Mouse (Mus musculus) cerebellum, adult 18-20 months (tissue): Measurements from ENCODE around the gene Ypel2.

Experiments
- DNase-seq, 2 experiments: peaks; one replicate each; pipeline ENCODE4 v3.0.0; 2021

Gene Ypel2

DNA sequence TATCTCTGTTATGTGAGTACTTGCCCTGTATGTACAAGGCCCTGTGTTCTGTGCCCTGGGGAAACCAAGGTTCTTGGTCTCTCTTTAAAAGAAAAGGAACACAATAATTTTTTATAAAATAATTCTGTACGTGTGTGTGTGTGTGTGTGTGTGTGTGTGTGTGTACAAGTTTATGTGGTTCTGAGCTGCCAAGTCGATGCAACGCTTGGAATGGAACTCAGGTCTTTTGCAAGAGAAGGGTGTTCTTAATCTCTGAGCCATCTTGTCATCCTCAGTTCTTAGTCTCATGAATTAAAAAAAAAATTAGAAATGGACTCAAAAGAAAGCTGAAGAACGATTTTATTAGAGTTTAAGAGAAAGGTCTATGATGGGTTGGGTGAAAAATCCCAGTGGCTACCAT is 64.0 kb downstream of the Ypel2 start:
- no peak for DNase-seq

DNA sequence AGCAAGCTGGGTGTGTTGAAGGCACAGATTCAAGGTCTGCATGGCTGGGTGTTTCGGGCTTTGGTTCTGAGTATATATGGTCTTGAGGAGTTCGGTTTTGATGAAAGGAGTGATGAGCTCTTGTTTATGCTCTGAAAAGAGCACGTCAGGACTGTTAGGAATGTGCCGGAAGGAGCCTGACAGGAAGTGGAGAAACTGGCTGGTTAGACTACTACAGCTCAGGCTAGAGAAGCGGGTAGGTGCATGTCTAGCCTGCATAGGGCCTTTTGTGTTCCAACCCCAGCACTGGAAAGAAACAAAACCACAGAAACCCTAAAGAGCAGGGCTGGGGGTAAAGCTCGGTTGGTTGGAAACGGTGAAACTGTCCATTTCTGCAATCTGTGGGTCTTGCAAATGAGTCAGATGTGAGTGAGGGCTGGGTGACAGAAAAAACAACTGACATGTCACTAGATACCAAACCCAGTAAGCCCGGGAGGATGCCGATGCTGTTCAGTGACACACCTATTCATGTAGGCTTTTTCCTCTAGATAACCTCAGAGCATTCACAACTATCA is 68.3 kb downstream of the Ypel2 start:
- DNase-seq = no peak

DNA sequence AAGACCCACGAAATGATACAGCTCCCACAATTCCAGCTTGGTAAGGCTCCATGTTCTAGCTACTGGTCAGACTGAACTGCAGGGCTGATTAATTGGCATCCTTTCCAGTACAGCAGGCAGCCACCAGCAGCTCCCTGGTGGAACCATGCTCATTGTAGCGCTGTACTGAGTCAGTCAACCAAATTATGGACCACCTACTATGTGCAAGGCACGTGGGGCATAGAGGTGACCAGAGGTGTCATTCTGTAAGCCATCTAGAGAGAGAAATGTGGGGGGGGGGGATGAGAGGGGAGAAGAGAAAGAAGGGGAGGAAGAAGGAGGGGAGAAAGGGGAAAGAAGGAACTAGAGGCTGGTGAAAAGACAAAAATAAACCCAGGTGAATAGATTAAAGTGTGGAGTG is 68.9 kb downstream of the Ypel2 start:
- DNase-seq = no peak

DNA sequence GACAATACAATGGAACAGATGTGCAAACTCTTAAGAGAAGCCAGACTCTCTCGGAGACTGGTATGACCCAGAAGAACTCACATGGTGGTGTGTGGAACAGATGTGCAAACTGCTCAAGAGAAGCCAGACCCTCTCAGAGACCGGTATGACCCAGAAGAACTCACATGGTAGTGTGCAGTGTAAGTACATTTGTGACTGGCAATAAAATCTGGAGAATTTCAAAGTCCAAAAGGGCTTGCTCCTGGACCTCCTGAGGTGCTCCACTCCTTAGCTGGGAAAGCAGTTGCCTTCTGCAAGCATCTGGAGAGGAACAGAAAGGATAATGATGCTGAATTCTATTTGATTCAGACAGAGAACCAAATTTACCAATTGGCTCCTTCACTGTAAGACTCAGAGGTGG is 69.9 kb downstream of the Ypel2 start:
- no peak for DNase-seq

DNA sequence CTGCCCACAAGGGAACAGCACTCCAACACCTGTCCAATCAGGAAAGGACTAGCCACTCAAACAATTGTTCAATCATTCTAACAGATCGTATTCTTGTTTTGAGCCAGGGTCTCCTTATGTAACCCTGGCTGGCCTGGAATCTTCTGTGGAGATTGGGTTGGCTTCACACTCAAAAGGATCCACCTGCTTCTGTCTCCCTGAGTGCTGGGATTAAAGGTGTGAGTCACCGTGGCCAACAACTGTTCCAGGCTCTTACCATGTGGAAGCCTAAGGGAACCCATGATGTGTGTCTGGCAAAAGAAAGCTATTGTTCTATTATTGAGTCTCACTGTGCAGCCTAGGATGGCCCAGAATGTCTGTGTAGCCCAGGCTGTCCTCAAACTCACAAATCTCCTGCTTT is 71.5 kb downstream of the Ypel2 start:
- DNase-seq = no peak

DNA sequence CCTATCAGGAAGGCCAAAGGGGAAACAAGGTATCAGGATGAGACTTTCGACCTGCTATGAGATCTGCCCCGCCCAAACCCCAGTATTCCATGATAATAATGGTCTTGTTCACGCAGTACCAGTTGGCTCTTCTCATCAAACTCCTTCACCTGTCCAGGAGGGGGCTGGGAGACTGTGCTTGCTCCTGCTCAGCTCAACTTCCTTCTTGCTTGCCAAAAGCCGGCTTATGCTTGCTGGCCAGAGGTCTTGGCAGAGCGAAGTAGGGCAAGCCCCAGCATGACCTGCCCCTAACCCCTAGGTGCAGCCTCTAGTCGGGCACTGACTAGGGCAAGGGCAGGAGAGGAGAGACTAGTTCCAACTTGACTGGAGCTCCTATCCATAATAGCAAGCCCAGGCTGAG is 72.2 kb downstream of the Ypel2 start:
- DNase-seq = no peak

DNA sequence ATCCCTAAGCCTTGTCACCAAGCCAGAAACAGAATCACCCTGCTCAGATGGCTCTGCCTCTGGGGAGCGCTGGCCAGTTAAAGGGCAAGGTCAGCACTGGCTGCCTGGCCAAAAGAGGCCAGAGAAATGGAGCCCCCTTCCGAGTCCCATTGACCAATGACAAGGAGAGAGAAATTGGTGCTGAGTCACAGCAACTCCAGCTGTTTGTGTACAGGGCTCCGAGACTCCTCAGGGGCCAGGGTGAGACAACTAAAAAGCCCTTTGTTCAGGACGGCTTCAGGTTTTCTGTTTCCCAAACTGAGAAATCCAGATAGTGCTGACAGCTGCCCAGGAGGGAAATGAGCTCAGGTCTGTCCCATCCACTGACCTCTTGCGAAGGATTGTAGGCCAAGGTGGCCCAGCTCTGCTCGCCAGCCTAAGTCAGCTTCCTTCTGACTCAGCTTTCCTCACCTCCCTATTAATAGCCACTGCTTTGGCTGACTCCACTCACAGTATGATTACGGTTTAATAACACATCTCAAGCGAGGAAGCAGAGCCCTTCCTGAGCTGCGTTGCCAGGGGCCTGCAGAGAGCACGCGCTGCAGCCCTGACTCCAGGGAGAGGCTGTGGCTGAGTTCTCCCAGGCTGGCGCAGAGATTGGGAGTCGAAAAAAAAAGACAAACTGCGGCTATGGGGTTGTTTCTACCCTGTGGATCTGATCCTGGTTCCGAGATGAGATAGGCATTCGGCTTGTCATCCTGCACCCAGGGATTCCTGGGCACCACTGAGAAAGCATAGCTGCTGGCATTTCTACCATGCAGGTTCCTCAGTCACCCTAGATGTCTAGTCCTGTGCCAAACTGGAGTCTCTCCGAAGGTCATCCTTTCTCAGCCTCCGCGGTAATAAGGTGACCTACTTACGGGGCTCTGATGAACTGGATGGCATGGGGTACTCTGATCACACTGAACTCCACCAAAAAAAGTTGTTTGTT is 73.1 kb downstream of the Ypel2 start:
- DNase-seq = peak; percentile 67 to 70

DNA sequence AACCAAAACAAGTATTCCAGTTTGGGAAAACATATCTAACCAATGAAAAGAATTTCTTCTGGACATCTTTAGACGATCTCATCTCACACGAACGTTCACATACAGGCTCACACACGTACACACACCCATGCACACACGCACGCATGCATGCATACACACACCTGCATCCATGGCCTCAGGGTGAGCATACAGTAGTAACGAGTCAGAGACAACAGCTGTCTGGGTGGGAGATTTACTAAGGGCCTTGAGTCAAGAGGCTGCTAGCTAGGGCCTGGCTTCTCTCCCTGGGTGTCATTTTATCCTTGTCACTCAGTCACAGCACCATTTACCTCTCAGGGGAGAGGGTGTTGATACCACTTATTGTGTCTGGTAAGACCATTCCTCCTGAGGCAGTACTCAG is 74.0 kb downstream of the Ypel2 start:
- no peak for DNase-seq

DNA sequence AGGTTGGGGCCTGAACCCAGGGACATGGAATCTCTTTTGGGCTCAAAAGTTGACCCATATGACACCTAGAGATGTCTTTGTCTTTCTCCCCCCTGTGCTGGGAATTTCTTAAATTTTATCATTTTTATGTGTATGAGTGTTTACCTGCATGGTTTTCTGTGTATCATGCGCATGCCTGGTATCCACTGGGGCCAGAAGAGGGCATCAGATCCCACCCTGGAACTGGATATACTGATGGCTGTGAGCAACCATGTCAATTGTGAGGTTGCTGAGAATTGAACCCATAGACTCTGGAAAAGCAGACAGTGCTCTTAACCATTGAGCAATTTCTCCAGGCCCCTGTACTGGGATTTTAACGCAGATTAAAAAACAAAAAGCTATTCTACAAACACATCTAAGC is 76.0 kb downstream of the Ypel2 start:
- no peak for DNase-seq

DNA sequence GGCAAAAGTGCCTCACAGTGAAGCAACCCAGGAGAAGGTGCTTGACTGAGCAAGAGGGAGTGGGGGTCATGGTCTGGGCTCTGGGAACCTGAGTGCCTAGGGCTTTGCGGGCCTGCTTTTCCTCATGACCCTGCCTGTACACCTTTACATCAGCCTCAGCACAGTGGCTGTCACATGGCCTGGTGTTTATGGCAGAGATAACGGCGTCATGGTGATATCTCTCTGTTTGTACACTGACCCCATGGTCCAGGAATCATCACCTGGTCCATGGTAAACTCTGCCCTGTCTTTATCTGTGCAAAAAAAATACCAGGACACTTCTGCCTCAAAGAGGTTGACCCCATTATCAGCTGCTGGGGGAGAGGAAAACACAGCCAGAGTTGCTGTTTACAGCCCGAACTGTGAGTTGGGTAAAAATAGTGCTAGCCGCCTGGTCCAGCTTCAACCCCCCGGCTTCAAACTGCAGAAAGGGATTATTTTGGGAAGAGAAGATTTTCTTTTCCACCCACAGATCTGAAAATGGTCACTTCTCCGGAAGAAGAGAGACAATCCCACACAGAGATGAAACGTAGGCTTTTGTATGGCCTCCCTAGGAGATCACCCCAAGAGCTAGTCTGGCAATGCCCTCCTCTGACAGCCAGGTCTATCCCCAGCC is 76.8 kb downstream of the Ypel2 start:
- DNase-seq = no peak

DNA sequence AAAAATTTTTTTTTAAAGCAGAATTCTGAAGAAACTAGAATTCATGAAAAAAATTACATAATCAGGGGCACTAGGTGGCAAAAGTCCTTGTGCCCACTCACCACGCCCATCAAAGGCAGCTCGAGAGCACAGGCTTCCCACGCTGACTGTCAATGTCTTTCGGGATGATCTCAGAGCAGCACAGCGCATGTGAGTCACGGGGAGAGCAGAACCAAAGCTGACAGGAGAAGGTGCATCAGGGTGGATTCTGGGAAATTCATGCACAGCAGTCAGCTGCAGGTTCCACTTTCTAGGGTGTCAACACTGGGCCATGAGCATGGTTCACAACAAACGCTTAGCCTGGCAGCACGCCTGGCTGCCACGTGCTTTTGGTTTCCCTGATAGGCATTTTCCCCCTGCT is 79.2 kb downstream of the Ypel2 start:
- no peak for DNase-seq

DNA sequence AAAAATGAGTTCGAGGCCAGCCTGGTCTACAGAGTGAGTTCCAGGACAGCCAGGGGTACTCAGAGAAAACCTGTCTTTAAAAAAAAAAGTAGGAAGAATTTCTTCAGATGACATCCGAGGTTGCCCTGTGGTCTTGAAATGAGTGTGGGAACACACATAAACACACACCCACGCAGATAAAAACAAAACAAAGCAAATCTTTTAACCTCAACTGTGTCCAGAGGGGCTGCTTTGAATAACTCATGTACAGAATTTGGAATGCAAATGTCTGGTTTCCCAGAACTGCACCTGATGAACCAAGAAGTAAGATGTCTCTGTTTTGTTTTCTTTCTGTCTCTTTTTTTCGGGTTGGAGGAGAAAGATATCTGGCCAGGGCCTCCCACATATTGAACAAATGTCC is 83.3 kb downstream of the Ypel2 start:
- DNase-seq = no peak

DNA sequence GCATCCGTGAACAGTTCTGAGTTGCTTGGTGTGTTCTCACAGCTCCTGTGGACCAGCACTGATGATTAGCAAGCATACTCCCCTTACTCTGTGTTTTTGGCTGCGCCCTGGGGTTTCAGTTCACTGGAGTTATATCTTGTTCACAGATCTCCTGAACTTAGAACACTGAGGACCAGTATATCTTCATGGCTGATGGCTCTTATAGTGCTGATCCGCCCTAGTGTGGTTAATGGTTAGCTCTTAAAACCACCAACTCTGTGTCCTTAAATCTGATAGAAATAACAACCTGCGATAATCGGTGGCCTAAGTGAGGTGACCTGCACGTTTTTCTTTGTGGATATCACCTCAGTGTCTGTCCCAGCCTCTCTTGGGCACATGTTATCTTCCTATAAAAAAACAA is 84.5 kb downstream of the Ypel2 start:
- DNase-seq = no peak

DNA sequence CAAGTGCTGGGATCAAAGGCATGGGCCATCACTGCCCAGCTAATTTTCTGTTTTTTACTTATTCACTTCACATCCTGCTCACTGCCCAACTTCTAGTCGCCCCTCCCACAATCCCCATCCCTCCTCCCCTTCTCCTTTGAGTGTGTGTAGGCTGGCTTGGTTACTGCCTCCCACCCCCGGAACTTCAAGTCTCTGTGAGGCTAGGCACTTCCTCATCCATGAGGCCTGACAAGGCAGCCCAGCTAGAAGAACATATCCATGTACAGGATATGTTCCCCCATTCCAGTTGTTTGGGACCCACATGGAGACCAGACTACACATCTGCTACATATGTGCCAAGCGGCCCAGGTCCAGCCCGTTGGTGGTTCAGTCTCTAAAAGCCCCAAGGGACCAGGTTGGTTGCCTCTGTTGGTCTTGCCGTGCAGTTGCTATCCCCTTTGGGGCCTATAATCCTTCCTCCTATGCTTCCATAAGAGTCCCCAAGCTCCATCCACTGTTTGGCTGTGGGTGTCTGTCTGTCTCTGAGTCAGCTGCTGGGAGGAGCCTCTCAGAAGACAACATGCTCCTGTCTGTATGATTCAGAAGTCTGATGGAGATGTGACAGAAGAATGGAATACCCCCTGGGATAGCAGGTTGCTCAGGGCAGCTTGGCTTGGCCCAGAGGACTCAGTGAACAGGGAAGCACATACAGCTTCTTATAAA is 85.5 kb downstream of the Ypel2 start:
- no peak for DNase-seq

DNA sequence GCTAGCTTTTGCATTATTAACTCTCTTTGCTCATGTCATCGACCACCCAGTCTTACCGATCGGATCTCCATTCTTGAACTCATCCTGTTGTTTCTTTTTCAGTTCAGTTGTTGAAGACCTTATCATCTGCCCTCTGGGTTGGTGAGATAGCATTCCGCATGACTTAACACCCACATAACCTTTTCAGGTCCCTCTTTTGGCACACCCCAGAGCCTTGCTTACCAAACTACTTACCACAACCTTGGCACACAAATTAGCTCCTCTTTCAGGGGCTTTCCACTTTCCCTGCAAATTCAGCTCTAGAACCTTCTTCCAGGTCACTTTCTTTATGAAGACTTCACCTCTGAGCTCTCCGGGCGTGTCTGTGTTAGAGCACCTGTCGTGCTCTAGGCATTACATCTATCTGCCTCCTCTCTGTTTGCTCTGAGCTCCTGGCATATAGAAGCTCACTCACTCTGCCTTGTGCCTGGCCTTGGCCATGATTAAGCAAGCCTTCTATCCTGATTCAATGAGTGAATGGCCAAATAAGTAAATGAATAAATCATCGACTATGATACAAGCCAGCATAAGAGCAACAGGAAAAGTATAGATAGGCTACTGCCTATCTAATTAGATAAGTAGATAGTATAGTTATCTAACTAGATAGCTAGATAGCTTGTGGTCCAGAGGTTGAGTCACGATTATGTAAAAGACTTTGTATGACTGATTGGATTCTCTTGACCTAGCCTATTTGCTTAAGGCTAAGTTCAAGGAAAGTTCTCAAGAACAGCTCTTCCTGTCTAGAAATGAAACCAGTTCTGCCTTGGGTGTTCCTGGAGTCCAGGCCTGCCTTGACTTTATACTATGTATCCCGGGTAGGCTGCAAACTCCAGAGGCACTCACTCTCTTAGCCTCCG is 86.5 kb downstream of the Ypel2 start:
- no peak for DNase-seq

DNA sequence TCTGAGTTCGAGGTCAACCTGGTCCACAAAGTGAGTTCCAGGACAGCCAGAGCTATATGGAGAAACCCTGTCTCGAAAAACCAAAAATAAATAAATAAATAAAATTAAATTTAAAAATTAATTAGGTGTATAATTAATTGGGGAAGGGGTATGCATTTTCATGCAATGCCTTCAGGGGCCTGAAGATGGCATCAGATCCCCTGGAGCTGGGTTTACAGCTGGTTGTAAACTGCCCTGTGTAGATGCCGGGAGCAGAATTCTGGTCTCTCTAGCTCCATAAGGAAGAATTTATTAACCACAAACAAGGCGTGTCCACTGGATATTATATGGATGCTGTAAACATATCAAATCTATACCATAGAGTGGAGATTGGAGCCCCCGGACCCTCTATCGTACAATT is 87.2 kb downstream of the Ypel2 start:
- DNase-seq = no peak

DNA sequence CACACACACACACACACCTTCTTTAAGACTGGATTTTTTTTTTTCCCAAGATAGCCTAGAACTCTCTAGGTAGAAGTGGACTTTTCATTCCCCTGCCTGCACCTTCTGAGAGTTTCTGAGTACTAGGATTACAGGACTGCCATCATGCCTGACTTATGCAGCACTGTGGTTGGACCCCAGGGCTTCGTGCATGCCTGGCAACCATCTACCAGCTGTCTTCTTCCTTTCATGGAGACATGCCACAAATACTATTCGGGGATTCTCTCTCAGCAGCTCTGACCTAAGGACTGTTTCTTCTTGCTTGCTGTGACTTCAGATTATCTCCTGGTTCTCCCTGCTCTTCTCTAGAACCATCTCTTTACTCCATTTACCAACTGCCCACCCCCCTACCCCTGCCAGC is 88.2 kb downstream of the Ypel2 start:
- DNase-seq = no peak

DNA sequence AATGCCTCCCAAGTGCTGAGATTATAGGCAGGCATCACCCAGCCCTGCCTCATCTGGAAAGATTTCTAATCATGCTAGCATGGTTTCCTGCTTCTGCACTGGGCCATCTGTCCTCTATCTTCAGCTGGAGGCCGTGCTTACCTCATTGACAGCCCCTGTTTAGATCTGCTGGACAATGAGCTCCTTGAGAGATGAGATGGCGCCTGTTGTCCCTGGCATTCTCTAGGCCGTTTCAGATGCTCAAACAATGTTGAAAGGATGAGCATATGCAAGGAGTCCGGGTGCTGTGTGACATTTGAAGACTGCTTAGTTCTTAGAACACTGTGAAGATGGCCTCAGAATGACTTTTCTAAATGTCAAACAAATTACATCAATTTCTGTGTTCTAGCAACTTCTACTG is 88.8 kb downstream of the Ypel2 start:
- no peak for DNase-seq

DNA sequence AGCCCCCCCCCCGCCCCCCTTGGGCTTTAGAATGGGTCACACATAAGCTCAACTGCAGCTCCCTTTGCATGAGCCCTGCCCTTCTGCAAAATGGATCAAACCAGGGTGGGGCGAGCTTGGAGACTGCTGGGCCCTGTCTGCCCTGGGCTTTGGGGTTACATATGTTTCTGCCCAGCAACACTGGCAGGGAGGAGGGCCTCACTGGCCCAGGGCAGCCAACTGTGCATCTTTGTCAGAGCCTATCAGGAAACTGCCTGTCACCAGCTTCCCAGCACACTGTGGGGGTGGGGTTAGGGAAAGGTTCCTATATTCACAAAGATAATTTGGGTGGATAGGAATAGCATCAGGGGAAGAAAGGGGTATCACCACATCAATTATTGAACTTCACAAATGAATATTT is 95.1 kb downstream of the Ypel2 start:
- DNase-seq = no peak

DNA sequence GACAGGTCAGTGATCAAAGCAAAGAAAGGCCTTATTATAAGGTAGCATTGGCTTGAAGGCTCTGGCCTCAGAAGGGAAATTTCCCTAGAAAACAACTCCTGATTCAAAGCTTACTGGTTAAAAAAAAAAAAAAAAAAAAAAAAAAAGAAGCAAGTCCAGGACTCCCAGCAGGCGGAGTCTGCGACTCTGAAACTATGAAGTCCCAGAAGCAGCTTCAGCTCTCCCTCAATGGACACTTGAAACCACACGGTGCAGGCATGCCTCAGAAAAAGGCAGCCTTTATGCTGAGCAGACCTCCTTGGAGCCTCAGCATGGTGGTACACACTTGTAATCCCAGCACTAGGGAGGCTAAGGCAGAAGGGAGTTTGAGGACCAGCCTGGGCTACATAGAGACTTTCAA is 97.9 kb downstream of the Ypel2 start:
- no peak for DNase-seq

DNA sequence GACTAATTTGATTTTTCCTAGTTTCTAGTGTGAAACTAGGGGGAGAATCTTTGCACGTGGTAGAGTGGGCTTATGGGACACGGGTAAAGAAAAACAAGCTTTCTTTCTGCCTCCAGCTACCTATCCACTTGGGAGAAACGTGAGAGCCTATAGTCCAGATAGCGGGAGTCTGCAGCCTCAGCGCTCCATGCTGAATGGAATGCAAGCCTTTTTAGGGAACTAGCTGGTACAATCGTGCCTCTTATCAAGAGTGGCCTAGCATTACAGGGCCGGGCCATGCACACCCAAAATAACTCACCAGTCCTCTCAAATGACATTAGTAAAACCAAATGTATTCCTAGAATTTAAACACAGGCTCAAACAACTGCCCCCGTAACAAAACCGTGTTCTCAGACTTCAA is 98.4 kb downstream of the Ypel2 start:
- DNase-seq = no peak

DNA sequence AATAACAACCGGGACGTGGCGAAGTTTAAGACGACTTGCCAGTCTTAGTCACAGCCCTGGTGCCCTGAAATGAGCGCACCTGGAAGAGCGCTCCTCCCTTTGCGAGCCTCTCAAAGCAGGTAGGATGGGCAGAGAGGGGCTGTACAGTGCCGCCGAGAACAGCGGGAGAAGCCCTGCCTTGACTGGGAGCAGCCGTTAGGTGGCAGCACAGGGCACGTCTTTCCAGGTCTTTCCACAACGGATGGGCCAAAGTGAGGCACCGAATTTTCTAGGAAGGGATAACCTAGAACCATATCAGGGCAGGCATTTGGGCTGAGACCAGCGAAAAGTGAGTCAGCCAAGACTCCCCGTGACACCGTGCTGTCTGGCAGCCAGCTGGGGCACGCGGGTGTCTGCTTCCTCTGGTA is 99.3 kb downstream of the Ypel2 start:
- DNase-seq = peak; percentile 89 to 92
